24 mouse cellular contexts compared by ENCODE assay signal in genomic region chr4:155666903-155667302, GRCm38 (mm10). TPM values are rescaled to one million over a fixed set of nuclear protein-coding genes. Genes with fewer than 3 reads are reported as not detected.
A peak's percentile ranks its signal among the peaks of the same experiment; 100 is the strongest.
DNase-seq lines count a peak whose midpoint lies in the region; ATAC-seq and TF ChIP-seq lines count a peak whose summit lies in the region.
"Had no signal": no experiment of that assay in that cellular context is flagged by ENCODE, and none has a peak within 500 bp of the region (broad histone marks: within the 10 kb centered on the region; RNA-seq: fewer than 3 reads in every experiment).

No protein-coding gene starts in this region.

- no peak for TF ChIP-seq CTCF in layer of hippocampus, adult 2 months (conservative IDR thresholded peaks at IDR 0.05)
- TF ChIP-seq CTCF in thymus, adult 2 months (IDR thresholded peaks at IDR 0.05; ENCODE audit: borderline replicate concordance, control insufficient read depth, extremely low read depth, insufficient read depth, low read length, poor library complexity): no peak
- no peak for TF ChIP-seq CTCF in gastrocnemius, adult 2 months (IDR thresholded peaks at IDR 0.05)

- no peaks in the 10 kb centered on the region for H3K9me3 ChIP-seq in forebrain, embryonic 13.5 days (replicated peaks)
- H3K9me3 ChIP-seq: embryonic facial prominence, embryonic 15.5 days; forebrain, embryonic 12.5 days; heart, embryonic 12.5 days; limb, embryonic 10.5 days; liver, embryonic 13.5 days; midbrain, embryonic 15.5 days had no signal

- no peak for ATAC-seq in CD4-positive, CD25-positive, alpha-beta regulatory T cell, adult 4 months
- no peak for ATAC-seq in forebrain, embryonic 13.5 days
- ATAC-seq: hindbrain, embryonic 16.5 days; midbrain, embryonic 15.5 days had no signal

- H3K4me1 ChIP-seq in thymus, adult 2 months (replicated peaks; ENCODE audit: control insufficient read depth, insufficient read depth, low read length): peaks cover 5% of the 10 kb centered on the region
- peaks cover 18% of the 10 kb centered on the region for H3K4me1 ChIP-seq in forebrain, embryonic 13.5 days

- 0 out of 2 replicates have a peak overlapping the region, but pooled peaks have one; percentile 23 for H3K27ac ChIP-seq in layer of hippocampus, adult 2 months
- no peak overlapping the region for H3K27ac ChIP-seq in thymus, adult 2 months (ENCODE audit: control insufficient read depth, insufficient read depth, low read length)
- no peak overlapping the region for H3K27ac ChIP-seq in gastrocnemius, adult 2 months
- H3K27ac ChIP-seq in forebrain, embryonic 13.5 days: no peak overlapping the region
- H3K27ac ChIP-seq: embryonic facial prominence, embryonic 15.5 days; forebrain, embryonic 12.5 days; limb, embryonic 10.5 days; liver, embryonic 13.5 days; midbrain, embryonic 15.5 days had no signal

- no peaks in the 10 kb centered on the region for H3K36me3 ChIP-seq in thymus, adult 2 months (ENCODE audit: control insufficient read depth, insufficient read depth, low read length)
- H3K36me3 ChIP-seq in forebrain, embryonic 13.5 days (ENCODE audit: poor library complexity, severe bottlenecking): peaks cover 16% of the 10 kb centered on the region
- H3K36me3 ChIP-seq: forebrain, embryonic 12.5 days; liver, embryonic 13.5 days had no signal

- H3K4me2 ChIP-seq in forebrain, embryonic 13.5 days: no peak overlapping the region
- H3K4me2 ChIP-seq: embryonic facial prominence, embryonic 15.5 days; forebrain, embryonic 12.5 days; heart, embryonic 12.5 days; liver, embryonic 13.5 days; midbrain, embryonic 15.5 days had no signal

- no peaks in the 10 kb centered on the region for H3K27me3 ChIP-seq in thymus, adult 2 months (ENCODE audit: control insufficient read depth, insufficient read depth, low read length)
- 0 out of 2 replicates have a peak, but pooled peaks cover 2% of the 10 kb centered on the region for H3K27me3 ChIP-seq in forebrain, embryonic 13.5 days
- H3K27me3 ChIP-seq: embryonic facial prominence, embryonic 15.5 days; heart, embryonic 12.5 days; liver, embryonic 13.5 days; midbrain, embryonic 15.5 days had no signal

- TF ChIP-seq POLR2A in thymus, adult 2 months (IDR thresholded peaks at IDR 0.05; ENCODE audit: control insufficient read depth, extremely low read depth, insufficient read depth, low read length, poor library complexity): no peak

- no peak overlapping the region for H3K4me3 ChIP-seq in layer of hippocampus, adult 2 months
- H3K4me3 ChIP-seq in thymus, adult 2 months (ENCODE audit: control insufficient read depth, insufficient read depth, low read length): no peak overlapping the region
- H3K4me3 ChIP-seq in gastrocnemius, adult 2 months: no peak overlapping the region
- no peak overlapping the region for H3K4me3 ChIP-seq in forebrain, embryonic 13.5 days
- H3K4me3 ChIP-seq: embryonic facial prominence, embryonic 15.5 days; forebrain, embryonic 12.5 days; heart, embryonic 12.5 days; limb, embryonic 10.5 days; liver, embryonic 13.5 days; midbrain, embryonic 15.5 days had no signal

- intact Hi-C loops in gastrocnemius, adult 2 months (cut with DNase I): loop anchor here (5.0 kb wide), 1 partner anchor 40 kb away; no protein-coding TSS in a partner anchor

- no peak overlapping the region for H3K9ac ChIP-seq in forebrain, embryonic 13.5 days
- H3K9ac ChIP-seq: embryonic facial prominence, embryonic 15.5 days; forebrain, embryonic 12.5 days; heart, embryonic 12.5 days; liver, embryonic 13.5 days; midbrain, embryonic 15.5 days had no signal

- DNase-seq in CD4-positive, CD25-positive, alpha-beta regulatory T cell, adult 2 months (ENCODE audit: low read depth, low spot score): peak; percentile 41
- no peak for DNase-seq in layer of hippocampus, adult 2 months (ENCODE audit: low spot score in 2 of 2)
- DNase-seq in layer of hippocampus, postnatal 14 days (ENCODE audit: low spot score in 2 of 2): no peak
- peak; percentile 10 for DNase-seq in thymus, postnatal 14 days
- no peak for DNase-seq in thymus, adult 2 months
- no peak for DNase-seq in gastrocnemius, adult 2 months
- DNase-seq: cerebellum, adult 9-10 months; gastrocnemius, postnatal 25 days; heart, postnatal 36 days; kidney, adult 11 months; liver, embryonic 13.5 days had no signal

RNA-seq across cellular contexts. Expression of gene Mib2, which starts 2.1 kb away (rescaled TPM):
- 1 to 10 TPM; 4.8 to 5.1 TPM for polyA plus RNA-seq in CD4-positive, CD25-positive, alpha-beta regulatory T cell, adult 4 months (2017; shearing (Covaris generic))
- total RNA-seq in layer of hippocampus, adult 2 months (2021): 100 to 1,000 TPM; 111 to 114 TPM
- 10 to 100 TPM; 86.7 to 87.7 TPM for total RNA-seq in layer of hippocampus, postnatal 14 days (2021)
- 91.2 and 99.7 TPM in 2 replicates for polyA plus RNA-seq in thymus, adult 2 months (2012; rRNA removed)
- 10 to 100 TPM; 17.7 to 19.8 TPM for total RNA-seq in gastrocnemius, adult 2 months (2021)
- 29.8 and 35.2 TPM in 2 replicates for polyA plus RNA-seq in forebrain, embryonic 13.5 days (2015; fragmentation: Nextera tagmentation; extraction: Ambion mirVana)

RNA-seq across cellular contexts. Expression of gene Mmp23, which starts 13.7 kb away (rescaled TPM):
- polyA plus RNA-seq in CD4-positive, CD25-positive, alpha-beta regulatory T cell, adult 4 months (2017; shearing (Covaris generic)): not detected
- 1 to 10 TPM; 2.7 to 3.4 TPM for total RNA-seq in layer of hippocampus, adult 2 months (2021)
- 1 to 10 TPM; 1.5 to 4.7 TPM for total RNA-seq in layer of hippocampus, postnatal 14 days (2021)
- 17.0 and 17.8 TPM in 2 replicates for polyA plus RNA-seq in thymus, adult 2 months (2012; rRNA removed)
- total RNA-seq in gastrocnemius, adult 2 months (2021): 1 to 10 TPM in 1 of 2 experiments, under 1 TPM in 1; 0.64 to 3.0 TPM
- 1.6 and 2.1 TPM in 2 replicates for polyA plus RNA-seq in forebrain, embryonic 13.5 days (2015; fragmentation: Nextera tagmentation; extraction: Ambion mirVana)

RNA-seq across cellular contexts. Expression of gene Gm10563, which starts 21.7 kb away (rescaled TPM):
- not detected for polyA plus RNA-seq in CD4-positive, CD25-positive, alpha-beta regulatory T cell, adult 4 months (2017; shearing (Covaris generic))
- not detected for total RNA-seq in layer of hippocampus, adult 2 months (2021)
- total RNA-seq in layer of hippocampus, postnatal 14 days (2021): not detected
- polyA plus RNA-seq in thymus, adult 2 months (2012; rRNA removed): not detected in 2 replicates
- total RNA-seq in gastrocnemius, adult 2 months (2021): not detected
- not detected in 2 replicates for polyA plus RNA-seq in forebrain, embryonic 13.5 days (2015; fragmentation: Nextera tagmentation; extraction: Ambion mirVana)
- total RNA-seq: adrenal gland, postnatal 4 days; gastrocnemius, postnatal 25 days; heart, postnatal 36 days; layer of hippocampus, adult 18-20 months; left cerebral cortex, adult 18-20 months had no signal
- polyA plus RNA-seq: embryonic facial prominence, embryonic 15.5 days; forebrain, embryonic 12.5 days; heart, embryonic 12.5 days; hindbrain, embryonic 16.5 days; limb, embryonic 10.5 days; liver, embryonic 13.5 days; midbrain, embryonic 15.5 days; small intestine, adult 2 months; stomach, embryonic 14.5 days had no signal

RNA-seq across cellular contexts. Expression of gene Fndc10, which starts 27.2 kb away (rescaled TPM):
- 1 to 10 TPM in 1 of 2 experiments, under 1 TPM in 1; 0.59 to 1.4 TPM for polyA plus RNA-seq in CD4-positive, CD25-positive, alpha-beta regulatory T cell, adult 4 months (2017; shearing (Covaris generic))
- total RNA-seq in layer of hippocampus, adult 2 months (2021): 10 to 100 TPM; 26.5 to 27.9 TPM
- 10 to 100 TPM; 22.5 to 26.4 TPM for total RNA-seq in layer of hippocampus, postnatal 14 days (2021)
- polyA plus RNA-seq in thymus, adult 2 months (2012; rRNA removed): 17.4 and 18.5 TPM in 2 replicates
- total RNA-seq in gastrocnemius, adult 2 months (2021): 1 to 10 TPM; 1.0 to 1.5 TPM
- polyA plus RNA-seq in forebrain, embryonic 13.5 days (2015; fragmentation: Nextera tagmentation; extraction: Ambion mirVana): 1.9 and 2.3 TPM in 2 replicates

RNA-seq across cellular contexts. Expression of gene Ssu72, which starts 37.7 kb away (rescaled TPM):
- 100 to 1,000 TPM; 153 to 164 TPM for polyA plus RNA-seq in CD4-positive, CD25-positive, alpha-beta regulatory T cell, adult 4 months (2017; shearing (Covaris generic))
- total RNA-seq in layer of hippocampus, adult 2 months (2021): 10 to 100 TPM; 90.9 to 92.8 TPM
- total RNA-seq in layer of hippocampus, postnatal 14 days (2021): 10 to 100 TPM; 65.7 to 79.1 TPM
- polyA plus RNA-seq in thymus, adult 2 months (2012; rRNA removed): 184 and 186 TPM in 2 replicates
- total RNA-seq in gastrocnemius, adult 2 months (2021): 10 to 100 TPM; 42.3 to 44.5 TPM
- polyA plus RNA-seq in forebrain, embryonic 13.5 days (2015; fragmentation: Nextera tagmentation; extraction: Ambion mirVana): 160 and 162 TPM in 2 replicates

Comparison
In these comparisons a context has a peak if more than half of its experiments do, and no peak if none do; other contexts are left out.
1. DNase-seq: peak in CD4-positive, CD25-positive, alpha-beta regulatory T cell, adult 2 months (single experiment) and thymus, postnatal 14 days (single experiment); none in layer of hippocampus, adult 2 months (0 of 2), layer of hippocampus, postnatal 14 days (0 of 2), thymus, adult 2 months (single experiment) and gastrocnemius, adult 2 months (single experiment).
2. RNA of gene Mib2, which starts 2.1 kb away (total RNA-seq): 111 to 114 TPM in layer of hippocampus, adult 2 months and 86.7 to 87.7 TPM in layer of hippocampus, postnatal 14 days; 17.7 to 19.8 TPM in gastrocnemius, adult 2 months; every median in the first group is over 4 times any median in the second.